Mouse (Mus musculus): ENCODE results near the gene Osbpl8.

- TF ChIP-seq CTCF (IDR thresholded peaks at IDR 0.05; ENCODE audit: low read depth, low read length), result no peak
- no peak for TF ChIP-seq POLR2A (IDR thresholded peaks at IDR 0.05; ENCODE audit: extremely low read depth, insufficient read depth, low read length)
Observed at GRCm38 (mm10) chr10:111134412-111134957, 30.1 kb upstream of the Osbpl8 start.

Data from liver, adult 2 months (tissue).